Mouse (Mus musculus): ENCODE results near the gene Olfr1330. TPM values are rescaled to one million over a fixed set of nuclear protein-coding genes. Genes with fewer than 3 reads are reported as not detected.

The Olfr1330 gene
- not detected for polyA plus RNA-seq (2014; fragmentation: Illumina TruSeq; extraction: RNeasy Lipid Tissue Mini Kit (QIAGEN cat#74804); ENCODE audit: insufficient read depth, low read depth, low replicate concordance)

DNA sequence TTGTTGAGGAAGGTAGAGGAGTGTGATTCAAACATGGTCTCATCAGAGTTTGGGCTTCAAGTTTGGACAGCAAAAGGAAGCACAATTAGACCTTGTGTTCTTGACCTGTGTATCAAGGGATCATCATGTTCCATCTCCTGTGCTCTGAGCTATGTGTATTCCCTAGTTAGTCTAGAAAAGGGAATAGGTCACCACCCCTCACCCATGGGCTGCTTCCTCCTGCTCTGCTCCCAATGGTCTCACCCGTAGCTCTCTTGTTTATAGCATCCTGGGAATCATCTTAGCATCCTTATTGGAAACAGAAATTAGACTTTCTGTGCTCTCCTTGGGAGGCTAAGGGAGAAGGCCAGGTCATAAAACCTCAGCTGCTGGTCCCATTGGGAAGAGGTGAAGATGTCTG lies at the start of gene Olfr1330:
Gene Olfr1330, plus strand, starts transcription at position 301 of the 400 bp plus-strand sequence.

GRCm38 (mm10) chr4:118864349-118864748 lies 24.0 kb upstream of the Olfr1330 start, which contains the start of gene Olfr1331:
Olfr1331 (plus strand) TSS chr4:118864649.

GRCm38 (mm10) chr4:118917365-118917764 lies 29.0 kb downstream of the Olfr1330 start, which contains the start of gene Olfr1329:
Olfr1329 (minus strand) TSS chr4:118917465.

GRCm38 (mm10) chr4:118938512-118938911 lies 50.1 kb downstream of the Olfr1330 start, which contains the start of gene Olfr1328:
Olfr1328 (minus strand) TSS chr4:118938612.

Other genes starting within 250 kb of the Olfr1330 start
- gene Olfr62, start 229.6 kb upstream of the Olfr1330 start, polyA plus RNA-seq (2014; fragmentation: Illumina TruSeq; extraction: RNeasy Lipid Tissue Mini Kit (QIAGEN cat#74804); ENCODE audit: insufficient read depth, low read depth, low replicate concordance), result not detected
- gene Olfr1342, start 195.8 kb upstream of the Olfr1330 start, polyA plus RNA-seq (2014; fragmentation: Illumina TruSeq; extraction: RNeasy Lipid Tissue Mini Kit (QIAGEN cat#74804); ENCODE audit: insufficient read depth, low read depth, low replicate concordance), result 0.24 TPM
- gene Olfr1341, start 185.1 kb upstream of the Olfr1330 start, polyA plus RNA-seq (2014; fragmentation: Illumina TruSeq; extraction: RNeasy Lipid Tissue Mini Kit (QIAGEN cat#74804); ENCODE audit: insufficient read depth, low read depth, low replicate concordance), result not detected
- not detected for gene Olfr1340, start 168.5 kb upstream of the Olfr1330 start, polyA plus RNA-seq (2014; fragmentation: Illumina TruSeq; extraction: RNeasy Lipid Tissue Mini Kit (QIAGEN cat#74804); ENCODE audit: insufficient read depth, low read depth, low replicate concordance)
- gene Olfr1339, start 156.4 kb upstream of the Olfr1330 start, polyA plus RNA-seq (2014; fragmentation: Illumina TruSeq; extraction: RNeasy Lipid Tissue Mini Kit (QIAGEN cat#74804); ENCODE audit: insufficient read depth, low read depth, low replicate concordance), result not detected
- not detected for gene Olfr1338, start 129.9 kb upstream of the Olfr1330 start, polyA plus RNA-seq (2014; fragmentation: Illumina TruSeq; extraction: RNeasy Lipid Tissue Mini Kit (QIAGEN cat#74804); ENCODE audit: insufficient read depth, low read depth, low replicate concordance)
- gene Olfr1337, start 106.0 kb upstream of the Olfr1330 start, polyA plus RNA-seq (2014; fragmentation: Illumina TruSeq; extraction: RNeasy Lipid Tissue Mini Kit (QIAGEN cat#74804); ENCODE audit: insufficient read depth, low read depth, low replicate concordance), result not detected
- not detected for gene Olfr1335, start 78.7 kb upstream of the Olfr1330 start, polyA plus RNA-seq (2014; fragmentation: Illumina TruSeq; extraction: RNeasy Lipid Tissue Mini Kit (QIAGEN cat#74804); ENCODE audit: insufficient read depth, low read depth, low replicate concordance)
- gene Olfr1333, start 52.3 kb upstream of the Olfr1330 start, polyA plus RNA-seq (2014; fragmentation: Illumina TruSeq; extraction: RNeasy Lipid Tissue Mini Kit (QIAGEN cat#74804); ENCODE audit: insufficient read depth, low read depth, low replicate concordance), result not detected
- gene Olfr1331, start 23.9 kb upstream of the Olfr1330 start, polyA plus RNA-seq (2014; fragmentation: Illumina TruSeq; extraction: RNeasy Lipid Tissue Mini Kit (QIAGEN cat#74804); ENCODE audit: insufficient read depth, low read depth, low replicate concordance), result not detected
- gene Olfr1329, start 28.9 kb downstream of the Olfr1330 start, polyA plus RNA-seq (2014; fragmentation: Illumina TruSeq; extraction: RNeasy Lipid Tissue Mini Kit (QIAGEN cat#74804); ENCODE audit: insufficient read depth, low read depth, low replicate concordance), result not detected
- not detected for gene Olfr1328, start 50.0 kb downstream of the Olfr1330 start, polyA plus RNA-seq (2014; fragmentation: Illumina TruSeq; extraction: RNeasy Lipid Tissue Mini Kit (QIAGEN cat#74804); ENCODE audit: insufficient read depth, low read depth, low replicate concordance)
- not detected for gene Lao1, start 73.0 kb downstream of the Olfr1330 start, polyA plus RNA-seq (2014; fragmentation: Illumina TruSeq; extraction: RNeasy Lipid Tissue Mini Kit (QIAGEN cat#74804); ENCODE audit: insufficient read depth, low read depth, low replicate concordance)
- gene Slc2a1, start 220.1 kb downstream of the Olfr1330 start, polyA plus RNA-seq (2014; fragmentation: Illumina TruSeq; extraction: RNeasy Lipid Tissue Mini Kit (QIAGEN cat#74804); ENCODE audit: insufficient read depth, low read depth, low replicate concordance), result 14.4 TPM

Data from lung, adult 10 weeks (tissue).